Mouse (Mus musculus): ENCODE measurements around the gene Vmn2r113. TPM values are rescaled to one million over a fixed set of nuclear protein-coding genes. Genes with fewer than 3 reads are reported as not detected.
"Not testable (repeated sequence)": the region's sequence is repeated elsewhere in the genome, so short reads cannot be mapped to it uniquely, and the experiment has no call there.

Gene Vmn2r113
- polyA plus RNA-seq (2012; fragmentation: generic; extraction: Trizol): not detected

GRCm38 (mm10) chr17:22942684-22943083 lies at the start of gene Vmn2r113:
Vmn2r113 (plus strand) TSS chr17:22942984.
- not testable (repeated sequence) for H3K4me3 ChIP-seq; H3K36me3 ChIP-seq (ENCODE audit: control insufficient read depth, insufficient read depth); H3ac ChIP-seq (ENCODE audit: control insufficient read depth, insufficient read length); H3K27me3 ChIP-seq (ENCODE audit: control insufficient read depth, insufficient read depth, insufficient read length); H3K79me2 ChIP-seq (ENCODE audit: control insufficient read depth, insufficient read depth); H3K4me2 ChIP-seq (ENCODE audit: low read depth)

Other genes with a start within 250 kb of the Vmn2r113 start
- 2.9 TPM for gene Zfp945, start 75.8 kb upstream of the Vmn2r113 start, polyA plus RNA-seq (2012; fragmentation: generic; extraction: Trizol)
- gene Vmn2r-ps130, start 118.2 kb downstream of the Vmn2r113 start, polyA plus RNA-seq (2012; fragmentation: generic; extraction: Trizol): not detected